Mouse (Mus musculus): Measurements from ENCODE around the gene Trmt112. TPM values are rescaled to one million over a fixed set of nuclear protein-coding genes. Genes with fewer than 3 reads are reported as not detected.
"Not testable (repeated sequence)": the region's sequence is repeated elsewhere in the genome, so short reads cannot be mapped to it uniquely, and the experiment has no call there.

Gene Trmt112
- polyA plus RNA-seq, 1 experiment from 2014 or later = 173 TPM

GRCm38 (mm10) chr19:6875834-6876233, 33.7 kb upstream of the Trmt112 start:
- Histone ChIP-seq H3K4me3 (ENCODE audit: low read depth, low read length) (no peak overlapping the region), H3K4me1 (ENCODE audit: control insufficient read depth, insufficient read depth, low read length) (no peaks in the 10 kb centered on the region), H3K4me2 (ENCODE audit: low read depth, severe bottlenecking) (no peak overlapping the region), H3K27ac (replicated peaks; ENCODE audit: low read depth, low read length) (no peak overlapping the region), H3K9ac (ENCODE audit: low read length) (no peak overlapping the region), H3K9me3 (ENCODE audit: control insufficient read depth, low read length) (0 out of 2 replicates have a peak, but pooled peaks cover 2% of the 10 kb centered on the region), H3K36me3 (ENCODE audit: control insufficient read depth, insufficient read depth, low read length) (no peaks in the 10 kb centered on the region), H3K27me3 (ENCODE audit: control insufficient read depth, insufficient read depth, low read length) (no peaks in the 10 kb centered on the region)
- no peak for DNase-seq (ENCODE audit: low spot score)
- WGBS = 80% methylated on average over 6 of the region's 6 CpGs
- ATAC-seq (ENCODE audit: insufficient number of reproducible peaks, low FRiP score, low TSS enrichment, low read depth) = no peak

DNA sequence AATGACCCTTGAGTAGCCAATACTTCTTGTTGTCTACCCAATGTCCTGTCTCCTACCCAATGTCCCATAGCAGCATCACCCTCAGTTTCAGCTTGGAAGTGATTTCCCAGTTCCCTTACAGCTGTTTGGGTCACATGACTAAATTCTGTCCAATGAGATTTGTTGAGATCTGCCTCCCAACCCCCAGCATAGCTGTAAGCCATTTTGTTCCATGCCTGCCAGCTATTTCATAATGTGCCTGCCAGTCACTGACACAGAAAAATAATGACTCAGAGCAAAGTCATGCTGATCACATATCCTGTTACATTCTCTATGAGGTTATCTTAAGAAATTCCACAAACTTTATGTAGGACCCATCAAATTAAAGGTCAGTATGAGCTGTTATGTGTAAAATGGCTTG, 32.7 kb upstream of the Trmt112 start:
- Histone ChIP-seq H3K4me1 (ENCODE audit: control insufficient read depth, insufficient read depth, low read length) (no peaks in the 10 kb centered on the region), H3K9ac (ENCODE audit: low read length) (no peak overlapping the region), H3K27ac (replicated peaks; ENCODE audit: low read depth, low read length) (no peak overlapping the region), H3K36me3 (ENCODE audit: control insufficient read depth, insufficient read depth, low read length) (no peaks in the 10 kb centered on the region), H3K4me3 (ENCODE audit: low read depth, low read length) (no peak overlapping the region), H3K27me3 (ENCODE audit: control insufficient read depth, insufficient read depth, low read length) (no peaks in the 10 kb centered on the region), H3K4me2 (ENCODE audit: low read depth, severe bottlenecking) (no peak overlapping the region), H3K9me3 (ENCODE audit: control insufficient read depth, low read length) (0 out of 2 replicates have a peak, but pooled peaks cover 2% of the 10 kb centered on the region)
- DNase-seq (ENCODE audit: low spot score) (no peak), ATAC-seq (ENCODE audit: insufficient number of reproducible peaks, low FRiP score, low TSS enrichment, low read depth) (no peak)

DNA sequence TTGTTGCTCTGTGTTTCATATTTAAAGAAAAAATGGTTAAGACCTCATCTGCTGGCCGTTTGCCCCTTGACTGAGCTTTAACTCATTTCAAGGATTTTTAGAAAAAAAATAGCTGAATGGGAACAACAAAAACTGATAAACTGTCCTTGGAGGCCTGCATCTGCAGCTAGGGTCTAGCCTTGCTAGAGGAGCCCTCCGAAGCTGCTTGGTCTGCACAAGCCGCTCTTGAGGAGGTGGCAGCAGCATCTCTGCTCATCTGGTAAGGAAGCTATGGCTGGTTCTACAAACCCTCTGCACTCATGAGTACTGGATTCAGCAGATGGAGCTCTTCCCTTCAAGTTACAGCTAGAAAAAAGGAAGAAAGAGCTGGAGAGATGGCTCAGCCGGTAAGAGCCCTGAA, 31.5 kb upstream of the Trmt112 start:
- DNase-seq (ENCODE audit: low spot score) = no peak
- 88% methylated on average over 4 of the region's 4 CpGs for WGBS
- H3K36me3 ChIP-seq (ENCODE audit: control insufficient read depth, insufficient read depth, low read length) = no peaks in the 10 kb centered on the region
- H3K9ac ChIP-seq (ENCODE audit: low read length) = no peak overlapping the region
- H3K4me1 ChIP-seq (ENCODE audit: control insufficient read depth, insufficient read depth, low read length) = no peaks in the 10 kb centered on the region
- H3K27me3 ChIP-seq (ENCODE audit: control insufficient read depth, insufficient read depth, low read length) = no peaks in the 10 kb centered on the region
- H3K27ac ChIP-seq (replicated peaks; ENCODE audit: low read depth, low read length) = no peak overlapping the region
- no peak overlapping the region for H3K4me2 ChIP-seq (ENCODE audit: low read depth, severe bottlenecking)
- H3K9me3 ChIP-seq (ENCODE audit: control insufficient read depth, low read length) = 0 out of 2 replicates have a peak, but pooled peaks cover 2% of the 10 kb centered on the region
- ATAC-seq (ENCODE audit: insufficient number of reproducible peaks, low FRiP score, low TSS enrichment, low read depth) = no peak
- no peak overlapping the region for H3K4me3 ChIP-seq (ENCODE audit: low read depth, low read length)

- H3K36me3 ChIP-seq (ENCODE audit: control insufficient read depth, insufficient read depth, low read length) = no peaks in the 10 kb centered on the region
- H3K9ac ChIP-seq (ENCODE audit: low read length) = no peak overlapping the region
- no peaks in the 10 kb centered on the region for H3K4me1 ChIP-seq (ENCODE audit: control insufficient read depth, insufficient read depth, low read length)
- no peak for DNase-seq (ENCODE audit: low spot score)
- no peaks in the 10 kb centered on the region for H3K27me3 ChIP-seq (ENCODE audit: control insufficient read depth, insufficient read depth, low read length)
- WGBS = 66% methylated on average over 4 of the region's 4 CpGs
- no peaks in the 10 kb centered on the region for H3K9me3 ChIP-seq (ENCODE audit: control insufficient read depth, low read length)
- H3K4me2 ChIP-seq (ENCODE audit: low read depth, severe bottlenecking) = no peak overlapping the region
- no peak overlapping the region for H3K4me3 ChIP-seq (ENCODE audit: low read depth, low read length)
- ATAC-seq (ENCODE audit: insufficient number of reproducible peaks, low FRiP score, low TSS enrichment, low read depth) = no peak
- H3K27ac ChIP-seq (replicated peaks; ENCODE audit: low read depth, low read length) = no peak overlapping the region
Measured at GRCm38 (mm10) chr19:6892512-6892911, 17.0 kb upstream of the Trmt112 start.

DNA sequence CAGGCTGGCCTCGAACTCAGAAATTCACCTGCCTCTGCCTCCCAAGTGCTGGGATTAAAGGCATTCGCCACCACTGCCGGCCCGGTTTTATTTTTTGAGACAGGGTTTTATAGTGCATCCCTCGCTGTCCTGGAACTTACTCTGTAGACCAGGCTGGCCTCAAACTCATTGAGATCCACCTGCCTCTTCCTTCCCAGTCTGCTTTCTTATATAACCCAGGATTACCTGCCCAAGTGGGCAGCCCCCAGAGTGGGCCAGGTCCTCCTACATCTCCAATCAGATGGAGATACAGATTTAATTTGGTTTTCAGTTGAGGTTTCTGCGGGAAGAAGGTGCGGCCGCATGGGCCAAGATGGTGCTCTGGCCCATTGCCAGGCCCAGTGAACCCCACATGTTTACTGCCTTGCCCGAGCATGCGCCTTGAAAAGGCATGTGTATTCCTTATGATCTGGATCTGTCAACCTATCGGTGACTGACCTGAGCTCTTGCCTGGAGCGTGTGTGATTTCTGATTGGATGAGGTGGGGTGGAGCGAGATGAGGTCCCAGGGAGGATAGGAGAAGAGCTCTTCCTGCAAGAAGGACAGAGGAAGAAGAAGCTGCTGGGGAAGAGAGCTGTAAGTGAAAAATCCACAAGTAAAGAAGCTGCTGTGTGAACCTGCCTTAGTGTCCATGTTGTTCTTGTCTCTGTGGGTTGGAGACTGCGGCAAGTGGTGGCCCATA, 15.6 kb upstream of the Trmt112 start:
- Histone ChIP-seq H3K9ac (ENCODE audit: low read length) (no peak overlapping the region), H3K36me3 (ENCODE audit: control insufficient read depth, insufficient read depth, low read length) (no peaks in the 10 kb centered on the region), H3K4me2 (ENCODE audit: low read depth, severe bottlenecking) (no peak overlapping the region), H3K9me3 (ENCODE audit: control insufficient read depth, low read length) (no peaks in the 10 kb centered on the region), H3K27me3 (ENCODE audit: control insufficient read depth, insufficient read depth, low read length) (no peaks in the 10 kb centered on the region), H3K4me3 (ENCODE audit: low read depth, low read length) (no peak overlapping the region), H3K4me1 (ENCODE audit: control insufficient read depth, insufficient read depth, low read length) (no peaks in the 10 kb centered on the region), H3K27ac (replicated peaks; ENCODE audit: low read depth, low read length) (no peak overlapping the region)
- ATAC-seq (ENCODE audit: insufficient number of reproducible peaks, low FRiP score, low TSS enrichment, low read depth) (no peak), DNase-seq (ENCODE audit: low spot score) (no peak)
- 90% methylated on average over 14 of the region's 14 CpGs for WGBS

DNA sequence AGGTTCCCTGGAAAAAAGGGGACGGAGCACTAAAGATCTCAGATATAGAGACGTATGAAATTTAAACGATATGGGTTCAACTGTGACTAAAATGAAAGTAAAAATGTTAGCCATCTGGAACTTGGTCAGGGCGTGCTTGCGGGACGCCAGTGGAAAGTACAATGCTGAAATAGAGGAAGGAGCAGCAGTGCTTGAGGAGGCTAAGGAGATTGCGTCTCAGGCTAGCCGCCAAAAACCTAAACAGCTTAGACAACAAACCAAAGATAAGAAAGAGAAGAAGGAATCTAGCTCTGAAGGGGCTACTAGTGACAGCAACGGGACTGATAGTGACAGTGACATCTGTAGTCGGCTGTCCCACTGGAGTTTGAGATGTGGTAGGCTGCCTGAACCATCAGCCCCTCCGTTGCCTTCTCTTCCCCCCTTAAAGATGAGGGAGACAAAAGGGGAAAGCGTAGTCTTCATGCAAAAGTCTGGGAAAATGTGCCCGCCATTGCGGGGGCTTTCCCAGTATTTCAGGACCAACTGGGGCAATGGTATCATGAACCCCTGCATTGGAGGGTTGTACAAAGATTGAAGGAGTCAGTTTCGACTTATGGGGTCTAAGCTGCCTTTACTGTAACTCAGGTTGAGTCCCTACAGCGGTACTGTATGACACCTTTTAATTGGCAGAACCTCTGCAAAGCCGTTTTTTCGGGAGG, 13.7 kb upstream of the Trmt112 start:
- H3K27me3 ChIP-seq (ENCODE audit: control insufficient read depth, insufficient read depth, low read length); H3K36me3 ChIP-seq (ENCODE audit: control insufficient read depth, insufficient read depth, low read length); ATAC-seq (ENCODE audit: insufficient number of reproducible peaks, low FRiP score, low TSS enrichment, low read depth); H3K9ac ChIP-seq (ENCODE audit: low read length); DNase-seq (ENCODE audit: low spot score); H3K4me1 ChIP-seq (ENCODE audit: control insufficient read depth, insufficient read depth, low read length); H3K27ac ChIP-seq (replicated peaks; ENCODE audit: low read depth, low read length); H3K9me3 ChIP-seq (ENCODE audit: control insufficient read depth, low read length); H3K4me3 ChIP-seq (ENCODE audit: low read depth, low read length); H3K4me2 ChIP-seq (ENCODE audit: low read depth, severe bottlenecking): not testable (repeated sequence)
- WGBS = 92% methylated on average over 18 of the region's 18 CpGs

DNA sequence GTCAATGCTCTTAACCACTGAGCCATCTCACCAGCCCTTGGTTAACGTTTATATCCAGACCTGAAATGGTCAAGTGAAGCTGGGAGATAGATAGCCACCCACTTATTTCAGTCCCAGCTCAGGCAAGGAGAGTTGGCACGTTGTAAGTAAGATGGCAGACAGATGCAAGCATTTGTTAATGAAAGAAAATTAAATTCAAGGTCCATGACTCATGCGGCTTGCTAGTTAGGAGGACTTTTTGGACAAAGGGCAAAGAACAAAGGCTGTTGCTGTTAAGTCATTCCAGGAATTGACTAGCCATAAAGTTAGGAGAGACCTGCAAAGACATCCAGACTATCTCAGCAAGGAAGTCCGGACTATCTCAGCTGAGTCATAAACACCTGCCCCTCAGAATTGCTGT, 9.9 kb upstream of the Trmt112 start:
- Histone ChIP-seq H3K4me1 (ENCODE audit: control insufficient read depth, insufficient read depth, low read length) (no peaks in the 10 kb centered on the region), H3K4me2 (ENCODE audit: low read depth, severe bottlenecking) (no peak overlapping the region), H3K27me3 (ENCODE audit: control insufficient read depth, insufficient read depth, low read length) (no peaks in the 10 kb centered on the region), H3K36me3 (ENCODE audit: control insufficient read depth, insufficient read depth, low read length) (no peaks in the 10 kb centered on the region), H3K9me3 (ENCODE audit: control insufficient read depth, low read length) (peaks cover 2% of the 10 kb centered on the region; the same call in 1 of the 2 replicates), H3K9ac (ENCODE audit: low read length) (no peak overlapping the region), H3K4me3 (ENCODE audit: low read depth, low read length) (no peak overlapping the region), H3K27ac (replicated peaks; ENCODE audit: low read depth, low read length) (no peak overlapping the region)
- DNase-seq (ENCODE audit: low spot score) (no peak), ATAC-seq (ENCODE audit: insufficient number of reproducible peaks, low FRiP score, low TSS enrichment, low read depth) (no peak)
- WGBS = 83% methylated on average over 4 of the region's 4 CpGs

DNA sequence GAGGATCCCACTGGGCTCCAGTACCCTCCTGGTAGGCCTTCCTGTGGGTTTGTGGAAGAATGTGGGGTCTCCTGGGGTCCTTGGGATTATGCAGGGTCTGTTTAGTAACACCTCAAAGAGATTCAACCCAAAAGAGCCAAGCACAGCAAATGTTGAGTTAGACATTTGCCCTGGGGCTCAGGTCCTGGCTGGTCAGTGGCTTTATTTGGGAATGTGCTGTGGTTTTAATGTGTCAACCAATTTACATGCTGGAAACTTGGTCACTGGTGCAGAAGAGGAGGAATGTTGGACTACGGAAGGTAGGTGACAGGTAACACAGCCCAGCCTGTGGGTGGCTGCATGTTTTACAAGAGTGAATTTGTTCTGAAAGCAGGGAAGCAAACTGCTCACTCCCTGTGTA, 6.5 kb upstream of the Trmt112 start:
- Histone ChIP-seq H3K36me3 (ENCODE audit: control insufficient read depth, insufficient read depth, low read length) (peaks cover 3% of the 10 kb centered on the region; the same call in 1 of the 2 replicates), H3K4me3 (ENCODE audit: low read depth, low read length) (no peak overlapping the region), H3K4me2 (ENCODE audit: low read depth, severe bottlenecking) (no peak overlapping the region), H3K9me3 (ENCODE audit: control insufficient read depth, low read length) (peaks cover 2% of the 10 kb centered on the region; the same call in 1 of the 2 replicates), H3K27me3 (ENCODE audit: control insufficient read depth, insufficient read depth, low read length) (no peaks in the 10 kb centered on the region), H3K4me1 (ENCODE audit: control insufficient read depth, insufficient read depth, low read length) (peaks cover under 1% of the 10 kb centered on the region; the same call in 1 of the 2 replicates), H3K9ac (ENCODE audit: low read length) (no peak overlapping the region), H3K27ac (replicated peaks; ENCODE audit: low read depth, low read length) (no peak overlapping the region)
- ATAC-seq (ENCODE audit: insufficient number of reproducible peaks, low FRiP score, low TSS enrichment, low read depth) (no peak), DNase-seq (ENCODE audit: low spot score) (no peak)
- WGBS = 91% methylated on average over 1 of the region's 1 CpGs
